Mouse (Mus musculus) hindbrain, embryonic 13.5 days (tissue): ENCODE data around the gene Nrxn3. TPM values are rescaled to one million over a fixed set of nuclear protein-coding genes. Genes with fewer than 3 reads are reported as not detected.

Source experiments
- ATAC-seq: fragments of 200-750 bp; cut with Nextera tagmentation; 2 replicates; pipeline ENCODE4 v1.8.0; 2017; ENCODE audit warnings: moderate TSS enrichment; ENCODE audit not compliant: low FRiP score
- H3K27ac ChIP-seq: fragments of 300-500 bp; sonication (generic); 2 replicates; pipeline ENCODE4 v1.5.1; 2015; ENCODE audit warnings: inconsistent platforms, mild to moderate bottlenecking, moderate library complexity
- H3K27me3 ChIP-seq: fragments of 300-500 bp; sonication (generic); 2 replicates; pipeline ENCODE4 v1.6.1; 2015; ENCODE audit warnings: mild to moderate bottlenecking, inconsistent platforms
- H3K36me3 ChIP-seq: fragments of 300-500 bp; sonication (generic); 2 replicates; pipeline ENCODE4 v1.6.1; 2015; ENCODE audit warnings: mild to moderate bottlenecking, inconsistent platforms
- H3K4me1 ChIP-seq: fragments of 300-500 bp; sonication (generic); replicated peaks from 2 replicates; pipeline ENCODE4 v1.6.1; 2015; ENCODE audit warnings: inconsistent platforms
- H3K4me2 ChIP-seq: fragments of 300-500 bp; sonication (generic); 2 replicates; pipeline ENCODE4 v1.6.1; 2015; ENCODE audit warnings: inconsistent platforms, mild to moderate bottlenecking, moderate library complexity
- H3K4me3 ChIP-seq: fragments of 300-500 bp; sonication (generic); 2 replicates; pipeline ENCODE4 v1.5.1; 2015; ENCODE audit warnings: mild to moderate bottlenecking, inconsistent platforms
- H3K9ac ChIP-seq: fragments of 300-500 bp; sonication (generic); 2 replicates; pipeline ENCODE4 v1.6.1; 2015; ENCODE audit warnings: mild to moderate bottlenecking, inconsistent platforms
- H3K9me3 ChIP-seq: fragments of 300-500 bp; sonication (generic); 2 replicates; pipeline ENCODE4 v1.6.1; 2016; ENCODE audit warnings: inconsistent platforms
- WGBS: fragments of 180-500 bp; shearing (Covaris S2); methylation state at CpG from one replicate; pipeline ENCODE4 v1.1.7; 2015; 5-methylcytosine and 5-hydroxymethylcytosine counted together
- polyA plus RNA-seq: library from polyadenylated mRNA; unstranded; fragments of >200 nt; fragmentation: Nextera tagmentation; extraction: Ambion mirVana; gene quantifications from 2 replicates; pipeline ENCODE4 v1.2.1, GENCODE M21; 2015

Nrxn3 gene
- polyA plus RNA-seq, 1 experiment from 2014 or later, result 92.1 TPM

- Histone ChIP-seq H3K36me3 (no peaks in the 10 kb centered on the region), H3K9ac (no peak overlapping the region), H3K4me2 (no peak overlapping the region), H3K4me1 (no peaks in the 10 kb centered on the region), H3K27me3 (no peaks in the 10 kb centered on the region), H3K9me3 (no peaks in the 10 kb centered on the region), H3K27ac (no peak overlapping the region), H3K4me3 (no peak overlapping the region)
- WGBS, result 85% methylated on average over 4 of the region's 4 CpGs
- no peak for ATAC-seq
Measured at GRCm38 (mm10) chr12:88738616-88739015, 15.9 kb downstream of the Nrxn3 start.

- no peak overlapping the region for H3K27ac ChIP-seq
- H3K9me3 ChIP-seq, result no peaks in the 10 kb centered on the region
- no peak overlapping the region for H3K4me3 ChIP-seq
- no peaks in the 10 kb centered on the region for H3K4me1 ChIP-seq
- ATAC-seq, result no peak
- no peaks in the 10 kb centered on the region for H3K36me3 ChIP-seq
- H3K4me2 ChIP-seq, result no peak overlapping the region
- no peak overlapping the region for H3K9ac ChIP-seq
- H3K27me3 ChIP-seq, result no peaks in the 10 kb centered on the region
- 68% methylated on average over 5 of the region's 5 CpGs for WGBS
Measured at GRCm38 (mm10) chr12:88746788-88747187, 24.1 kb downstream of the Nrxn3 start.

- no peaks in the 10 kb centered on the region for H3K27me3 ChIP-seq
- H3K4me3 ChIP-seq, result no peak overlapping the region
- H3K4me1 ChIP-seq, result no peaks in the 10 kb centered on the region; the same call in 1 of the 2 replicates
- H3K9ac ChIP-seq, result no peak overlapping the region
- no peak overlapping the region for H3K27ac ChIP-seq
- H3K9me3 ChIP-seq, result no peaks in the 10 kb centered on the region
- whole genome bisulfite sequencing, result 83% methylated on average over 2 of the region's 2 CpGs
- ATAC-seq, result no peak
- no peak overlapping the region for H3K4me2 ChIP-seq
- H3K36me3 ChIP-seq, result no peaks in the 10 kb centered on the region
Measured at GRCm38 (mm10) chr12:88764791-88765190, 42.1 kb downstream of the Nrxn3 start.

GRCm38 (mm10) chr12:88774666-88775065 lies 52.0 kb downstream of the Nrxn3 start:
- Histone ChIP-seq H3K36me3 (no peaks in the 10 kb centered on the region), H3K4me2 (no peak overlapping the region), H3K4me3 (no peak overlapping the region), H3K27ac (no peak overlapping the region), H3K27me3 (no peaks in the 10 kb centered on the region), H3K9me3 (no peaks in the 10 kb centered on the region), H3K4me1 (no peaks in the 10 kb centered on the region), H3K9ac (no peak overlapping the region)
- WGBS, result 93% methylated on average over 2 of the region's 2 CpGs
- no peak for ATAC-seq

GRCm38 (mm10) chr12:88778036-88778435 lies 55.4 kb downstream of the Nrxn3 start:
- Histone ChIP-seq H3K4me2 (no peak overlapping the region), H3K36me3 (no peaks in the 10 kb centered on the region)

GRCm38 (mm10) chr12:88784199-88785147 lies 61.8 kb downstream of the Nrxn3 start:
- H3K27me3 ChIP-seq, result no peaks in the 10 kb centered on the region
- no peaks in the 10 kb centered on the region for H3K36me3 ChIP-seq
- peak overlapping the region; percentile 78 for H3K27ac ChIP-seq
- peak; percentile 80 for ATAC-seq
- no peak overlapping the region for H3K4me3 ChIP-seq
- H3K4me1 ChIP-seq, result peaks cover 18% of the 10 kb centered on the region
- 0 out of 2 replicates have a peak overlapping the region, but pooled peaks have one; percentile 49 for H3K9ac ChIP-seq
- H3K4me2 ChIP-seq, result peak overlapping the region; percentile 1; the same call in 1 of the 2 replicates
- H3K9me3 ChIP-seq, result no peaks in the 10 kb centered on the region
- 31% methylated on average over 10 of the region's 10 CpGs for WGBS

More at GRCm38 (mm10) chr12:88778036-88778435, 55.4 kb downstream of the Nrxn3 start:
- Histone ChIP-seq H3K27ac (no peak overlapping the region), H3K9ac (no peak overlapping the region), H3K27me3 (no peaks in the 10 kb centered on the region), H3K4me1 (no peaks in the 10 kb centered on the region), H3K4me3 (no peak overlapping the region), H3K9me3 (no peaks in the 10 kb centered on the region)
- WGBS, result 78% methylated on average over 1 of the region's 1 CpGs
- no peak for ATAC-seq

GRCm38 (mm10) chr12:88793314-88793713 lies 70.6 kb downstream of the Nrxn3 start:
- Histone ChIP-seq H3K4me1 (no peaks in the 10 kb centered on the region), H3K36me3 (peaks cover 16% of the 10 kb centered on the region), H3K27ac (no peak overlapping the region), H3K4me3 (no peak overlapping the region), H3K27me3 (no peaks in the 10 kb centered on the region), H3K9ac (no peak overlapping the region), H3K9me3 (no peaks in the 10 kb centered on the region), H3K4me2 (no peak overlapping the region)
- 75% methylated on average over 1 of the region's 1 CpGs for WGBS
- ATAC-seq, result no peak

GRCm38 (mm10) chr12:88800990-88801655 lies 78.4 kb downstream of the Nrxn3 start:
- peak overlapping the region; percentile 86 for H3K27ac ChIP-seq
- WGBS, result 6% methylated on average over 6 of the region's 6 CpGs
- peaks cover 34% of the 10 kb centered on the region for H3K4me1 ChIP-seq
- peak; percentile 94 for ATAC-seq
- H3K27me3 ChIP-seq, result no peaks in the 10 kb centered on the region
- H3K36me3 ChIP-seq, result peaks cover 1% of the 10 kb centered on the region
- no peaks in the 10 kb centered on the region for H3K9me3 ChIP-seq
- H3K4me2 ChIP-seq, result peak overlapping the region; percentile 18
- 0 out of 2 replicates have a peak overlapping the region, but pooled peaks have one; percentile 35 for H3K9ac ChIP-seq
- H3K4me3 ChIP-seq, result no peak overlapping the region

- Histone ChIP-seq H3K27me3 (no peaks in the 10 kb centered on the region), H3K27ac (peak overlapping the region; percentile 86), H3K9me3 (no peaks in the 10 kb centered on the region), H3K4me2 (no peak overlapping the region), H3K4me3 (no peak overlapping the region), H3K9ac (no peak overlapping the region), H3K4me1 (peaks cover 34% of the 10 kb centered on the region), H3K36me3 (no peaks in the 10 kb centered on the region)
- 13% methylated on average over 1 of the region's 1 CpGs for WGBS
- peak; percentile 77 for ATAC-seq
Measured at GRCm38 (mm10) chr12:88801656-88802007, 79.0 kb downstream of the Nrxn3 start.

GRCm38 (mm10) chr12:88808947-88809346 lies 86.3 kb downstream of the Nrxn3 start:
- no peaks in the 10 kb centered on the region for H3K27me3 ChIP-seq
- ATAC-seq, result no peak
- no peak overlapping the region for H3K4me3 ChIP-seq
- H3K27ac ChIP-seq, result no peak overlapping the region
- H3K9ac ChIP-seq, result no peak overlapping the region
- H3K36me3 ChIP-seq, result no peaks in the 10 kb centered on the region
- H3K9me3 ChIP-seq, result no peaks in the 10 kb centered on the region
- no peak overlapping the region for H3K4me2 ChIP-seq
- 92% methylated on average over 1 of the region's 1 CpGs for WGBS
- H3K4me1 ChIP-seq, result peaks cover 9% of the 10 kb centered on the region

GRCm38 (mm10) chr12:88812173-88812572 lies 89.5 kb downstream of the Nrxn3 start:
- no peak for ATAC-seq
- Histone ChIP-seq H3K27ac (peak overlapping the region; percentile 30; the same call in 1 of the 2 replicates), H3K9me3 (no peaks in the 10 kb centered on the region), H3K4me2 (no peak overlapping the region), H3K4me3 (no peak overlapping the region), H3K4me1 (peaks cover 9% of the 10 kb centered on the region), H3K27me3 (no peaks in the 10 kb centered on the region), H3K36me3 (no peaks in the 10 kb centered on the region), H3K9ac (no peak overlapping the region)
- 60% methylated on average over 5 of the region's 5 CpGs for WGBS

- Histone ChIP-seq H3K4me3 (no peak overlapping the region), H3K4me1 (peaks cover 31% of the 10 kb centered on the region), H3K27me3 (no peaks in the 10 kb centered on the region), H3K27ac (no peak overlapping the region), H3K9ac (no peak overlapping the region), H3K4me2 (no peak overlapping the region), H3K9me3 (no peaks in the 10 kb centered on the region), H3K36me3 (no peaks in the 10 kb centered on the region)
- ATAC-seq, result no peak
- 81% methylated on average over 5 of the region's 5 CpGs for WGBS
Measured at GRCm38 (mm10) chr12:88816865-88817264, 94.2 kb downstream of the Nrxn3 start.
